ENCODE assay signal across 7 mouse cellular contexts in the genomic region with DNA sequence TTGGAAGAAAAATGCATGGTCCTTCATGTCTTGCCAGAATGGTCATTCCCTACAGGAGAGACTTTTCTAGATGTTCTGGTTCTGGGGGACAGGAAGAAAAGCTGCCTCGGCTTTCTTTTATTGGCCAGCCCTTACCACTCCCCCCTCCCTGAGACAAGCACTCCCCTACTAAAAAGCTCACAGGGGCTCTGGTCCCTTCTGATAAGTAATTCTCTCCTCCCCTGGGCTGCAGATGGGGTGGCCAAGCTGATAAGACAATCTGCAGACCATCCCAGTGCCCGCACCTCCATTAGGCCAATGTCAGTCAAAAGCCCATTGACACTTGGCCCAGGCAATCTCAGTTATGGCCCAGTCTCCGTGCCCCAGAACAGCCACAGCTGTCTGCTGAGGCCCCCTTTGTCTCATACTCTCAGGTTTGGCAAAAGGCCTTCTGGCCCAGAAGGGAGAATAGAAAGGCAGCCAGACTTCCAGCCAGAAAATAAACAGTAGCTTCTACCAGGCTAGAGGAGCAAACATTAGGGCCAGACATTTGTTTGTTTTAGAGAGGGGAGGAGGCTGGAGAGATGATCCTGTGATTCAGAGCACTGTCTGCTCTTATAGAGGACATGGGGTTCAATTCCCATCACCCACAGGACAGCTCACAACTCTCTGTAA. TPM values are rescaled to one million over a fixed set of nuclear protein-coding genes. Genes with fewer than 3 reads are reported as not detected.
A peak's percentile ranks its signal among the peaks of the same experiment; 100 is the strongest.
DNase-seq lines count a peak whose midpoint lies in the region; ATAC-seq and TF ChIP-seq lines count a peak whose summit lies in the region.

No protein-coding gene starts in this region.

- H3K4me1 ChIP-seq in bone marrow, adult 2 months (ENCODE audit: control insufficient read depth, insufficient read depth, low read length): peaks cover 3% of the 10 kb centered on the region
- H3K4me1 ChIP-seq in embryonic facial prominence, embryonic 14.5 days (ENCODE audit: control insufficient read depth, insufficient read depth, low read length): no peaks in the 10 kb centered on the region
- peaks cover 13% of the 10 kb centered on the region; the same call in 1 of the 2 replicates for H3K4me1 ChIP-seq in hindbrain, postnatal 0 days (ENCODE audit: insufficient read depth, low read length)

- TF ChIP-seq POLR2A in bone marrow, adult 2 months (IDR thresholded peaks at IDR 0.05; ENCODE audit: borderline replicate concordance, control insufficient read depth, low read depth, low read length): no peak

- ATAC-seq in embryonic facial prominence, embryonic 14.5 days (ENCODE audit: low read depth): no peak
- ATAC-seq in hindbrain, postnatal 0 days: no peak
- ATAC-seq in megakaryocyte-erythroid progenitor cell, adult 5-6 weeks (replicated peaks; ENCODE audit: low FRiP score, low TSS enrichment, poor library complexity, severe bottlenecking): peak; percentile 51

- no peaks in the 10 kb centered on the region for H3K27me3 ChIP-seq in embryonic facial prominence, embryonic 14.5 days (replicated peaks; ENCODE audit: control insufficient read depth, insufficient read depth, low read length)
- H3K27me3 ChIP-seq in hindbrain, postnatal 0 days (ENCODE audit: insufficient read depth, low read length): no peaks in the 10 kb centered on the region

- H3K4me2 ChIP-seq in embryonic facial prominence, embryonic 14.5 days (ENCODE audit: low read depth, low read length): no peak overlapping the region
- H3K4me2 ChIP-seq in hindbrain, postnatal 0 days (ENCODE audit: low read depth, low read length): no peak overlapping the region

- TF ChIP-seq CTCF in bone marrow, adult 2 months (IDR thresholded peaks at IDR 0.05; ENCODE audit: control insufficient read depth, insufficient read depth, low read length): no peak
- no peak for TF ChIP-seq CTCF in hindbrain, postnatal 0 days (IDR thresholded peaks at IDR 0.05; ENCODE audit: low read depth)

- 62% methylated on average over 3 of the region's 3 CpGs for WGBS in bone marrow, adult 2 months
- 59% methylated on average over 3 of the region's 3 CpGs for WGBS in embryonic facial prominence, embryonic 14.5 days
- 29% methylated on average over 3 of the region's 3 CpGs for WGBS in hindbrain, postnatal 0 days

- peaks cover 5% of the 10 kb centered on the region; the same call in 1 of the 2 replicates for H3K9me3 ChIP-seq in embryonic facial prominence, embryonic 14.5 days (ENCODE audit: control insufficient read depth, low read length)
- H3K9me3 ChIP-seq in hindbrain, postnatal 0 days (ENCODE audit: low read length): no peaks in the 10 kb centered on the region

- peak overlapping the region; percentile 87 for H3K27ac ChIP-seq in bone marrow, adult 2 months (ENCODE audit: control insufficient read depth, insufficient read depth, low read depth, low read length, poor library complexity)
- H3K27ac ChIP-seq in embryonic facial prominence, embryonic 14.5 days (replicated peaks; ENCODE audit: low read depth, low read length): no peak overlapping the region
- peak overlapping the region; percentile 27; the same call in 1 of the 2 replicates for H3K27ac ChIP-seq in hindbrain, postnatal 0 days

- 0 out of 2 replicates have a peak, but pooled peaks cover 5% of the 10 kb centered on the region for H3K36me3 ChIP-seq in embryonic facial prominence, embryonic 14.5 days (ENCODE audit: control insufficient read depth, insufficient read depth, low read length)
- H3K36me3 ChIP-seq in hindbrain, postnatal 0 days (ENCODE audit: insufficient read depth, low read length): no peaks in the 10 kb centered on the region

- peak overlapping the region; percentile 56 for H3K4me3 ChIP-seq in bone marrow, adult 2 months (replicated peaks; ENCODE audit: control insufficient read depth, low read depth, low read length)
- H3K4me3 ChIP-seq in embryonic facial prominence, embryonic 14.5 days (ENCODE audit: low read depth, low read length): no peak overlapping the region
- H3K4me3 ChIP-seq in hindbrain, postnatal 0 days (ENCODE audit: low read length): no peak overlapping the region

- peak; percentile 35 for DNase-seq in embryonic facial prominence, embryonic 14.5 days (ENCODE audit: low spot score)
- peak; percentile 79 for DNase-seq in hindbrain, postnatal 0 days (ENCODE audit: low spot score)
- DNase-seq in thymus, postnatal 14 days: no peak
- DNase-seq in urinary bladder, postnatal 36 days (ENCODE audit: low spot score in 2 of 2): no peak
- DNase-seq in kidney, postnatal 25 days: no peak

- no peak overlapping the region for H3K9ac ChIP-seq in embryonic facial prominence, embryonic 14.5 days (ENCODE audit: low read depth, low read length)
- no peak overlapping the region for H3K9ac ChIP-seq in hindbrain, postnatal 0 days (replicated peaks; ENCODE audit: low read length)

RNA-seq across cellular contexts. Expression of a gene that starts 3.1 kb away (rescaled TPM):
- polyA plus RNA-seq in bone marrow, adult 2 months (2011; ENCODE audit: insufficient read depth, insufficient read length, low replicate concordance, missing spikeins): 31.2 and 39.6 TPM in 2 replicates
- 13.1 and 16.0 TPM in 2 replicates for polyA plus RNA-seq in embryonic facial prominence, embryonic 14.5 days (2014; fragmentation: Nextera tagmentation; extraction: Ambion mirVana)
- 10.9 and 11.8 TPM in 2 replicates for total RNA-seq in hindbrain, postnatal 0 days (2014; rRNA removed)
- polyA plus RNA-seq in hindbrain, postnatal 0 days (2015; fragmentation: Nextera tagmentation; extraction: Ambion mirVana): 23.0 and 23.1 TPM in 2 replicates
- 13.8 and 14.4 TPM in 2 replicates for total RNA-seq in megakaryocyte-erythroid progenitor cell, adult 5-6 weeks (2014; fragmentation: Nextera tagmentation)
- 5.2 and 8.7 TPM in 2 replicates for total RNA-seq in megakaryocyte-erythroid progenitor cell, adult 5-6 weeks (2017)

RNA-seq across cellular contexts. Expression of a gene that starts 21.9 kb away (rescaled TPM):
- polyA plus RNA-seq in bone marrow, adult 2 months (2011; ENCODE audit: insufficient read depth, insufficient read length, low replicate concordance, missing spikeins): 54.7 and 60.7 TPM in 2 replicates
- 79.2 and 96.2 TPM in 2 replicates for polyA plus RNA-seq in embryonic facial prominence, embryonic 14.5 days (2014; fragmentation: Nextera tagmentation; extraction: Ambion mirVana)
- 10.4 and 13.7 TPM in 2 replicates for total RNA-seq in hindbrain, postnatal 0 days (2014; rRNA removed)
- 10.9 and 12.9 TPM in 2 replicates for polyA plus RNA-seq in hindbrain, postnatal 0 days (2015; fragmentation: Nextera tagmentation; extraction: Ambion mirVana)
- 42.7 and 47.4 TPM in 2 replicates for total RNA-seq in megakaryocyte-erythroid progenitor cell, adult 5-6 weeks (2014; fragmentation: Nextera tagmentation)
- 43.9 and 73.8 TPM in 2 replicates for total RNA-seq in megakaryocyte-erythroid progenitor cell, adult 5-6 weeks (2017)

RNA-seq across cellular contexts. Expression of a gene that starts 22.1 kb away (rescaled TPM):
- polyA plus RNA-seq in bone marrow, adult 2 months (2011; ENCODE audit: insufficient read depth, insufficient read length, low replicate concordance, missing spikeins): 8.9 and 15.8 TPM in 2 replicates
- polyA plus RNA-seq in embryonic facial prominence, embryonic 14.5 days (2014; fragmentation: Nextera tagmentation; extraction: Ambion mirVana): 37.3 and 40.7 TPM in 2 replicates
- 40.1 and 47.1 TPM in 2 replicates for total RNA-seq in hindbrain, postnatal 0 days (2014; rRNA removed)
- polyA plus RNA-seq in hindbrain, postnatal 0 days (2015; fragmentation: Nextera tagmentation; extraction: Ambion mirVana): 25.6 and 27.6 TPM in 2 replicates
- total RNA-seq in megakaryocyte-erythroid progenitor cell, adult 5-6 weeks (2014; fragmentation: Nextera tagmentation): 25.8 and 32.3 TPM in 2 replicates
- 35.5 and 41.8 TPM in 2 replicates for total RNA-seq in megakaryocyte-erythroid progenitor cell, adult 5-6 weeks (2017)

RNA-seq across cellular contexts. Expression of a gene that starts 45.2 kb away (rescaled TPM):
- 2.4 and 6.6 TPM in 2 replicates for polyA plus RNA-seq in bone marrow, adult 2 months (2011; ENCODE audit: insufficient read depth, insufficient read length, low replicate concordance, missing spikeins)
- polyA plus RNA-seq in embryonic facial prominence, embryonic 14.5 days (2014; fragmentation: Nextera tagmentation; extraction: Ambion mirVana): 0.38 and 1.1 TPM in 2 replicates
- total RNA-seq in hindbrain, postnatal 0 days (2014; rRNA removed): 0.21 and 0.29 TPM in 2 replicates
- polyA plus RNA-seq in hindbrain, postnatal 0 days (2015; fragmentation: Nextera tagmentation; extraction: Ambion mirVana): 0.16 and 0.25 TPM in 2 replicates
- 0.89 TPM in 1 of 2 replicates, not detected in the other for total RNA-seq in megakaryocyte-erythroid progenitor cell, adult 5-6 weeks (2014; fragmentation: Nextera tagmentation)
- total RNA-seq in megakaryocyte-erythroid progenitor cell, adult 5-6 weeks (2017): not detected in 2 replicates

Comparison
In these comparisons a context has a peak if more than half of its experiments do, and no peak if none do; other contexts are left out.
1. DNase-seq: peak in embryonic facial prominence, embryonic 14.5 days (single experiment) and hindbrain, postnatal 0 days (single experiment); none in thymus, postnatal 14 days (single experiment), urinary bladder, postnatal 36 days (0 of 2) and kidney, postnatal 25 days (0 of 2).